Mouse (Mus musculus): Measurements from ENCODE around the gene Spint3.

Gene Spint3

GRCm38 (mm10) chr2:164520782-164521181, 52.5 kb downstream of the Spint3 start:
- in situ Hi-C loops (cut with MboI; ENCODE audit: low pct_unique_long_range_greater_than_20kb in 1 of 2, low sequenced_read_pairs in 2 of 2, unreplicated experiment in 1 of 2) = no loop called here

Measured in mouse embryonic stem cell (cell line).